Mouse (Mus musculus) G1E (cell line): ENCODE data around the gene Olfr52. TPM values are rescaled to one million over a fixed set of nuclear protein-coding genes. Genes with fewer than 3 reads are reported as not detected.
"Not testable (repeated sequence)": the region's sequence is repeated elsewhere in the genome, so short reads cannot be mapped to it uniquely, and the experiment has no call there.

Experiments
- ATAC-seq: 2 replicates; pipeline ENCODE4 v1.8.0; 2016; ENCODE audit warnings: mild to moderate bottlenecking; ENCODE audit not compliant: insufficient number of reproducible peaks, poor library complexity, low FRiP score, severe bottlenecking; ENCODE audit errors: extremely low read depth
- DNase-seq: peaks from one replicate; pipeline ENCODE4 v3.0.0; 2012; ENCODE audit warnings: low spot score
- H3K27me3 ChIP-seq: 2 replicates; pipeline ENCODE4 v1.6.1; 2012; ENCODE audit warnings: mild to moderate bottlenecking, low read length, inconsistent platforms; ENCODE audit not compliant: insufficient read depth
- H3K36me3 ChIP-seq: replicated peaks from 2 replicates; pipeline ENCODE3; 2012; ENCODE audit warnings: mild to moderate bottlenecking, inconsistent platforms
- H3K4me1 ChIP-seq: 2 replicates; pipeline ENCODE4 v1.6.1; 2012; ENCODE audit warnings: low read depth, low read length, inconsistent platforms, mixed read lengths; ENCODE audit not compliant: insufficient read depth
- H3K4me3 ChIP-seq: 2 replicates; pipeline ENCODE4 v1.5.1; 2012; ENCODE audit warnings: low read depth, mild to moderate bottlenecking, inconsistent platforms, low read length, moderate library complexity, mixed read lengths
- H3K9me3 ChIP-seq: replicated peaks from 2 replicates; pipeline ENCODE4 v1.6.1; 2012; ENCODE audit warnings: inconsistent platforms
- CTCF ChIP-seq: IDR thresholded peaks from 2 replicates; pipeline ENCODE4 v1.5.1; 2012; ENCODE audit warnings: low read depth, low read length, inconsistent platforms, mixed read lengths
- GATA1 ChIP-seq: IDR thresholded peaks from 2 replicates; pipeline ENCODE4 v1.6.1; 2012; ENCODE audit warnings: borderline replicate concordance, low read length, inconsistent platforms, mixed read lengths
- GATA2 ChIP-seq: IDR thresholded peaks from 2 replicates; pipeline ENCODE4 v1.6.1; 2012; ENCODE audit warnings: low read depth, low read length, inconsistent platforms, borderline replicate concordance
- POLR2AphosphoS5 ChIP-seq: IDR thresholded peaks from 2 replicates; pipeline ENCODE4 v1.6.1; 2012; ENCODE audit warnings: low read depth, low read length, inconsistent platforms; ENCODE audit not compliant: insufficient replicate concordance
- TAL1 ChIP-seq: conservative IDR thresholded peaks from 2 replicates; pipeline ENCODE4 v1.6.1; 2012; ENCODE audit warnings: low read depth, low read length, inconsistent platforms, mixed read lengths
- polyA plus RNA-seq: library from polyadenylated mRNA; stranded (reverse); fragments of >175 nt; gene quantifications from 2 replicates; pipeline ENCODE4 v1.2.3, GENCODE M21; 2012
- total RNA-seq, 2 experiments: library from RNA; stranded (forward) in 1 of 2; stranded (reverse) in 1 of 2; fragments of 200-1000 nt in 1 of 2; fragments of >200 nt in 1 of 2; fragmentation: Nextera tagmentation in 1 of 2; gene quantifications; 2 replicates each; pipeline ENCODE4 v1.2.3; 2014 to 2017

The Olfr52 gene
- total and polyA plus RNA-seq, 3 experiments: 0.11 TPM; not detected in 2

GRCm38 (mm10) chr2:86177720-86178119 is 7.8 kb downstream of the Olfr52 start, which contains the start of gene Olfr1044:
Olfr1044 (minus strand) TSS chr2:86177820.
- ATAC-seq (no peak), DNase-seq (no peak)
- TF ChIP-seq POLR2AphosphoS5 (no peak), GATA2 (no peak), CTCF (no peak), GATA1 (no peak), TAL1 (no peak)
- Histone ChIP-seq H3K36me3 (no peaks in the 10 kb centered on the region), H3K4me3 (no peak within 1 kb of the TSS), H3K4me1 (no peaks in the 10 kb centered on the region), H3K9me3 (peaks cover 7% of the 10 kb centered on the region; the same call in 1 of the 2 replicates), H3K27me3 (no peaks in the 10 kb centered on the region)

- H3K4me3 ChIP-seq, DNase-seq, ATAC-seq, H3K27me3 ChIP-seq, H3K4me1 ChIP-seq, H3K9me3 ChIP-seq, H3K36me3 ChIP-seq: not testable (repeated sequence)
Measured at GRCm38 (mm10) chr2:86175422-86175821, 10.1 kb downstream of the Olfr52 start.

GRCm38 (mm10) chr2:86167422-86167821 is 18.1 kb downstream of the Olfr52 start, which contains the start of gene Olfr1043:
Olfr1043 (minus strand) TSS chr2:86167522.
- H3K9me3 ChIP-seq: 0 out of 2 replicates have a peak, but pooled peaks cover 1% of the 10 kb centered on the region
- no peaks in the 10 kb centered on the region for H3K36me3 ChIP-seq
- ATAC-seq: no peak
- no peaks in the 10 kb centered on the region for H3K4me1 ChIP-seq
- H3K4me3 ChIP-seq: no peak within 1 kb of the TSS
- DNase-seq: no peak
- H3K27me3 ChIP-seq: no peaks in the 10 kb centered on the region
- no peak for TF ChIP-seq GATA2
- no peak for TF ChIP-seq CTCF
- no peak for TF ChIP-seq GATA1
- TF ChIP-seq POLR2AphosphoS5: no peak
- TF ChIP-seq TAL1: no peak

- TF ChIP-seq POLR2AphosphoS5 (no peak), CTCF (no peak), GATA2 (no peak), GATA1 (no peak), TAL1 (no peak)
- ATAC-seq (no peak), DNase-seq (no peak)
- H3K4me3 ChIP-seq: no peak within 1 kb of the TSS
- no peaks in the 10 kb centered on the region for H3K9me3 ChIP-seq
- no peaks in the 10 kb centered on the region for H3K36me3 ChIP-seq
- H3K4me1 ChIP-seq: no peaks in the 10 kb centered on the region
- H3K27me3 ChIP-seq: no peaks in the 10 kb centered on the region
Measured at GRCm38 (mm10) chr2:86161738-86162137, 23.7 kb downstream of the Olfr52 start, which contains the start of gene Olfr1042. Olfr1042 (minus strand) TSS chr2:86161838.

- ATAC-seq: no peak
- H3K27me3 ChIP-seq: no peaks in the 10 kb centered on the region
Measured at GRCm38 (mm10) chr2:86146632-86147031, 38.9 kb downstream of the Olfr52 start, which contains the start of gene Olfr1040. Olfr1040 (minus strand) TSS chr2:86146732.

GRCm38 (mm10) chr2:86135828-86136227 is 49.7 kb downstream of the Olfr52 start, which contains the start of gene Olfr1039:
Olfr1039 (minus strand) TSS chr2:86135928.
- no peak for DNase-seq
- H3K27me3 ChIP-seq: no peaks in the 10 kb centered on the region
- H3K4me1 ChIP-seq: no peaks in the 10 kb centered on the region
- TF ChIP-seq POLR2AphosphoS5 (no peak), GATA2 (no peak), CTCF (no peak), TAL1 (no peak), GATA1 (no peak)
- ATAC-seq: no peak
- H3K9me3 ChIP-seq: peaks cover 3% of the 10 kb centered on the region; the same call in 1 of the 2 replicates
- no peaks in the 10 kb centered on the region for H3K36me3 ChIP-seq
- no peak within 1 kb of the TSS for H3K4me3 ChIP-seq

More at GRCm38 (mm10) chr2:86146632-86147031, 38.9 kb downstream of the Olfr52 start, which contains the start of gene Olfr1040:
- Histone ChIP-seq H3K4me3 (no peak within 1 kb of the TSS), H3K9me3 (0 out of 2 replicates have a peak, but pooled peaks cover 2% of the 10 kb centered on the region), H3K4me1 (no peaks in the 10 kb centered on the region), H3K36me3 (no peaks in the 10 kb centered on the region)
- DNase-seq: no peak
- TF ChIP-seq GATA1 (no peak), GATA2 (no peak), CTCF (no peak), POLR2AphosphoS5 (no peak), TAL1 (no peak)

Other genes starting within 250 kb of the Olfr52 start
Only the 20 nearest of the 29 such genes appear.
- not detected in 2 replicates for gene Olfr1033, start 165.1 kb downstream of the Olfr52 start, total RNA-seq (2014; fragmentation: Nextera tagmentation)
- gene Olfr1033, start 165.1 kb downstream of the Olfr52 start, total RNA-seq (2017): not detected in 2 replicates
- not detected in 2 replicates for gene Olfr1033, start 165.1 kb downstream of the Olfr52 start, polyA plus RNA-seq
- not detected in 2 replicates for gene Olfr1034, start 139.8 kb downstream of the Olfr52 start, total RNA-seq (2014; fragmentation: Nextera tagmentation)
- gene Olfr1034, start 139.8 kb downstream of the Olfr52 start, total RNA-seq (2017): 0.12 TPM in 1 of 2 replicates, not detected in the other
- gene Olfr1034, start 139.8 kb downstream of the Olfr52 start, polyA plus RNA-seq: not detected in 2 replicates
- gene Olfr1036, start 111.7 kb downstream of the Olfr52 start, total RNA-seq (2014; fragmentation: Nextera tagmentation): not detected in 2 replicates
- gene Olfr1036, start 111.7 kb downstream of the Olfr52 start, total RNA-seq (2017): 0.11 and 0.17 TPM in 2 replicates
- not detected in 2 replicates for gene Olfr1036, start 111.7 kb downstream of the Olfr52 start, polyA plus RNA-seq
- not detected in 2 replicates for gene Olfr1037, start 98.3 kb downstream of the Olfr52 start, total RNA-seq (2014; fragmentation: Nextera tagmentation)
- gene Olfr1037, start 98.3 kb downstream of the Olfr52 start, total RNA-seq (2017): 0.11 and 0.29 TPM in 2 replicates
- gene Olfr1037, start 98.3 kb downstream of the Olfr52 start, polyA plus RNA-seq: not detected in 2 replicates
- gene Olfr1039, start 49.8 kb downstream of the Olfr52 start, total RNA-seq (2014; fragmentation: Nextera tagmentation): not detected in 2 replicates
- gene Olfr1039, start 49.8 kb downstream of the Olfr52 start, total RNA-seq (2017): 0.22 TPM in 1 of 2 replicates, not detected in the other
- gene Olfr1039, start 49.8 kb downstream of the Olfr52 start, polyA plus RNA-seq: not detected in 2 replicates
- not detected in 2 replicates for gene Olfr1040, start 39.0 kb downstream of the Olfr52 start, total RNA-seq (2014; fragmentation: Nextera tagmentation)
- gene Olfr1040, start 39.0 kb downstream of the Olfr52 start, total RNA-seq (2017): 0.46 TPM in 1 of 2 replicates, not detected in the other
- gene Olfr1040, start 39.0 kb downstream of the Olfr52 start, polyA plus RNA-seq: not detected in 2 replicates
- gene Olfr1042, start 23.8 kb downstream of the Olfr52 start, total RNA-seq (2014; fragmentation: Nextera tagmentation): not detected in 2 replicates
- 0.11 TPM in 1 of 2 replicates, not detected in the other for gene Olfr1042, start 23.8 kb downstream of the Olfr52 start, total RNA-seq (2017)
- not detected in 2 replicates for gene Olfr1042, start 23.8 kb downstream of the Olfr52 start, polyA plus RNA-seq
- not detected in 2 replicates for gene Olfr1043, start 18.2 kb downstream of the Olfr52 start, total RNA-seq (2014; fragmentation: Nextera tagmentation)
- not detected in 2 replicates for gene Olfr1043, start 18.2 kb downstream of the Olfr52 start, total RNA-seq (2017)
- gene Olfr1043, start 18.2 kb downstream of the Olfr52 start, polyA plus RNA-seq: not detected in 2 replicates
- not detected in 2 replicates for gene Olfr1044, start 7.9 kb downstream of the Olfr52 start, total RNA-seq (2014; fragmentation: Nextera tagmentation)
- 0.17 and 0.38 TPM in 2 replicates for gene Olfr1044, start 7.9 kb downstream of the Olfr52 start, total RNA-seq (2017)
- gene Olfr1044, start 7.9 kb downstream of the Olfr52 start, polyA plus RNA-seq: not detected in 2 replicates
- not detected in 2 replicates for gene Olfr1045, start 17.3 kb upstream of the Olfr52 start, total RNA-seq (2014; fragmentation: Nextera tagmentation)
- 0.16 and 0.17 TPM in 2 replicates for gene Olfr1045, start 17.3 kb upstream of the Olfr52 start, total RNA-seq (2017)
- not detected in 2 replicates for gene Olfr1045, start 17.3 kb upstream of the Olfr52 start, polyA plus RNA-seq
- not detected in 2 replicates for gene Olfr1046, start 33.6 kb upstream of the Olfr52 start, total RNA-seq (2014; fragmentation: Nextera tagmentation)
- 0.16 TPM in 1 of 2 replicates, not detected in the other for gene Olfr1046, start 33.6 kb upstream of the Olfr52 start, total RNA-seq (2017)
- not detected in 2 replicates for gene Olfr1046, start 33.6 kb upstream of the Olfr52 start, polyA plus RNA-seq
- gene Olfr1047, start 45.7 kb upstream of the Olfr52 start, total RNA-seq (2014; fragmentation: Nextera tagmentation): not detected in 2 replicates
- not detected in 2 replicates for gene Olfr1047, start 45.7 kb upstream of the Olfr52 start, total RNA-seq (2017)
- not detected in 2 replicates for gene Olfr1047, start 45.7 kb upstream of the Olfr52 start, polyA plus RNA-seq
- not detected in 2 replicates for gene Olfr1048, start 54.6 kb upstream of the Olfr52 start, total RNA-seq (2014; fragmentation: Nextera tagmentation)
- 0.06 and 0.27 TPM in 2 replicates for gene Olfr1048, start 54.6 kb upstream of the Olfr52 start, total RNA-seq (2017)
- gene Olfr1048, start 54.6 kb upstream of the Olfr52 start, polyA plus RNA-seq: not detected in 2 replicates
- gene Olfr1049, start 72.6 kb upstream of the Olfr52 start, total RNA-seq (2014; fragmentation: Nextera tagmentation): not detected in 2 replicates
- gene Olfr1049, start 72.6 kb upstream of the Olfr52 start, total RNA-seq (2017): not detected in 2 replicates
- not detected in 2 replicates for gene Olfr1049, start 72.6 kb upstream of the Olfr52 start, polyA plus RNA-seq
- gene Olfr1051, start 93.4 kb upstream of the Olfr52 start, total RNA-seq (2014; fragmentation: Nextera tagmentation): not detected in 2 replicates
- gene Olfr1051, start 93.4 kb upstream of the Olfr52 start, total RNA-seq (2017): not detected in 2 replicates
- gene Olfr1051, start 93.4 kb upstream of the Olfr52 start, polyA plus RNA-seq: not detected in 2 replicates
- gene Olfr1052, start 106.8 kb upstream of the Olfr52 start, total RNA-seq (2014; fragmentation: Nextera tagmentation): not detected in 2 replicates
- gene Olfr1052, start 106.8 kb upstream of the Olfr52 start, total RNA-seq (2017): 0.11 and 0.12 TPM in 2 replicates
- gene Olfr1052, start 106.8 kb upstream of the Olfr52 start, polyA plus RNA-seq: not detected in 2 replicates
- not detected in 2 replicates for gene Olfr1053, start 129.6 kb upstream of the Olfr52 start, total RNA-seq (2014; fragmentation: Nextera tagmentation)
- not detected in 2 replicates for gene Olfr1053, start 129.6 kb upstream of the Olfr52 start, total RNA-seq (2017)
- gene Olfr1053, start 129.6 kb upstream of the Olfr52 start, polyA plus RNA-seq: not detected in 2 replicates
- not detected in 2 replicates for gene Olfr1054, start 149.8 kb upstream of the Olfr52 start, total RNA-seq (2014; fragmentation: Nextera tagmentation)
- gene Olfr1054, start 149.8 kb upstream of the Olfr52 start, total RNA-seq (2017): not detected in 2 replicates
- not detected in 2 replicates for gene Olfr1054, start 149.8 kb upstream of the Olfr52 start, polyA plus RNA-seq
- gene Olfr1055, start 164.6 kb upstream of the Olfr52 start, total RNA-seq (2014; fragmentation: Nextera tagmentation): not detected in 2 replicates
- gene Olfr1055, start 164.6 kb upstream of the Olfr52 start, total RNA-seq (2017): not detected in 2 replicates
- not detected in 2 replicates for gene Olfr1055, start 164.6 kb upstream of the Olfr52 start, polyA plus RNA-seq
- gene Olfr1056, start 176.8 kb upstream of the Olfr52 start, total RNA-seq (2014; fragmentation: Nextera tagmentation): not detected in 2 replicates
- gene Olfr1056, start 176.8 kb upstream of the Olfr52 start, total RNA-seq (2017): 0.12 and 0.60 TPM in 2 replicates
- not detected in 2 replicates for gene Olfr1056, start 176.8 kb upstream of the Olfr52 start, polyA plus RNA-seq